Mouse (Mus musculus) brain, embryonic 18.5 days (tissue): ENCODE results near the gene Pcgf5.
A peak's percentile ranks its signal among the peaks of the same experiment; 100 is the strongest.

Experiments
- DNase-seq: peaks from one replicate; pipeline ENCODE4 v3.0.0-alpha.2; 2012; ENCODE audit warnings: low read depth, low spot score

The Pcgf5 gene

DNA sequence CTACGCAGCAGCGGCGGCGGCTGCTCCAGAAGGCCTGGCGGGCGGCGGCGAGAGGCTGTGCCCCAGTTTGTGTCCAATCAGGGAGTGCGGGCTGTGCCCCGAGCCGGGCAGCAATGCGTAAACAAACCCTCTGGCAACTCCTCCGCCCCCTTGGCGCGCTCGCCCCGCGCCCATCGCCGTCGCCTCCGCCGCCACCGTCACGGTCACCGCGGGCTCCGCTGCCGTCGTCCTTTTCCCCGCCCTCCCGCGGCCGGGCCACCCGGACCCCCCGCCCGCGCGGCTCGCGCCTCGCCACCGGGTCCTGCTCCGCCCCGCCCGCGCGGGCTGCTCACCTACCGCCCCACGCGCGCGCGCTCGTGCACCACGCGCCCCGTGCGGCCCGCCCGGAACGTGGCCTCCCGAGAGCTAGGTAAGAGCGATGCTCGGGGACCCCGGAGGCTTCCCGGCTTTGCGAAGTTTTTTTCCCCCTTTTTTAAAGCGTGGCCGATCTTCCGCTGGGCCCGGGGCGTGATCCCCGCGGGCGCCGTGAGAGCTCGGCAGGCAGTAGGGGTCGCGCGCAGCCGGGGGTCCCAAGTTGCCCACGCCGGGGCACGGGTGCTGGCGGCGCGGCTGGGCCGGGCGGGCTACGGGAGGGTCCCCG is at the start of gene Pcgf5:
Pcgf5 (plus strand) TSS at position 149 of the 640 bp plus-strand sequence.
- peak; percentile 1 for DNase-seq

DNA sequence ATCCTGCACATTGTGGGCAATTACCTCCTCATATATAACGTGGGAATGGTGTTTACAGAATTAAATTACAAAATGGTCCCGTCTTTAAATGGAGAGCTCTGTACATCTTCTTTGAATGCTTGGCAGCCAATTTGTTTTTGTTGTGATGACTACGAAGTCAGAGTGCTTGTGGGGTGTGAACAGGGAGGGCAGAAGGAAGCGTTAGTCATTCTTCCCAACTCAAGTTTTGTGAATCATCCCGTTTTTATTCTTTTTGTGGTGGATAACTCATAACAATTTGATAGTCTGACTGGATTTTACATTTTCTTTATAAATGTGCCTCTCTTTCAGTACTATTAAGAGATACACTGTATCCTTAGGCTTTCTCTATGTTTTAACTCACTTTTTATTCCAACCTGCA is 42.6 kb upstream of the Pcgf5 start:
- DNase-seq: no peak

DNA sequence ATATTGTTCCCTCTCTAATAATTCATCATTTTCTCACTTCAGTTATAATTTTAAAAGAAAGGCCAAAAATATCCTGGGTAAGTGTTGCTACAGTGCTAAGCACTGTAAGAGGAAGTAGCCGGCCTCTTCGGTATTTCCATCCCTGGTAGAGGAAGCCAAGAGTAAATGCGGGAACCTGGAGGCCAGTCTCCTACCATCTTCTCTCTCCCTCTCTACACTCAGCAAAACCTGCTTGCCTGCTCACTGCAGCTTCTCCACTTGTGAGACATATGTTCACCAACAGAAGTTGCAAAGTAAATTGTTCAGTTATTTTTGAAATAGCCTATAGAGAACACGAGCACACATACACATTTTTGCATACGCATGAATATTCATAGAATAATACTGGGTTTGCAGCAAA is 34.1 kb upstream of the Pcgf5 start:
- DNase-seq: no peak

- DNase-seq: no peak
These were observed 28.4 kb upstream of the Pcgf5 start for GRCm38 (mm10) chr19:36319735-36320134.

GRCm38 (mm10) chr19:36321066-36321465 is 27.0 kb upstream of the Pcgf5 start:
- no peak for DNase-seq

- no peak for DNase-seq
These were observed 24.8 kb upstream of the Pcgf5 start for GRCm38 (mm10) chr19:36323326-36323725.

DNA sequence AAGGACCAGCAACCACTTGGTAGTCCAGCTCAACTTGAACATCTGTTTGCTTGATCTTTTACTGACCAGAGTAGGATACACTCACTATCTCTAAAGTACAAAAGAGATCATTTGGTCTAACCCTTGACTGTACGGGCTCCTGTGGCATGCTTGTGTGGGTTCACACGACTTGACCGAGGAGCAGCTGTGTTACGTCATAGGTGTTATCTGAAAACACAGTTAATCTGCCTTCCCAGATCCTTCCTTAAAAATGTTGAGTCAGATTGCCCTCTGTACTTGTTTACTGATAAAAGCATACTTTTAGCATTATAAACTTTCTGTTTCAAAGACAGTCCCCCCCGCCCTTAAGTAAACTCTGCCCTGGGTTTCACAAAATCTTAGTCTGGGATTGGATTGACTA is 19.4 kb upstream of the Pcgf5 start:
- DNase-seq: no peak

DNA sequence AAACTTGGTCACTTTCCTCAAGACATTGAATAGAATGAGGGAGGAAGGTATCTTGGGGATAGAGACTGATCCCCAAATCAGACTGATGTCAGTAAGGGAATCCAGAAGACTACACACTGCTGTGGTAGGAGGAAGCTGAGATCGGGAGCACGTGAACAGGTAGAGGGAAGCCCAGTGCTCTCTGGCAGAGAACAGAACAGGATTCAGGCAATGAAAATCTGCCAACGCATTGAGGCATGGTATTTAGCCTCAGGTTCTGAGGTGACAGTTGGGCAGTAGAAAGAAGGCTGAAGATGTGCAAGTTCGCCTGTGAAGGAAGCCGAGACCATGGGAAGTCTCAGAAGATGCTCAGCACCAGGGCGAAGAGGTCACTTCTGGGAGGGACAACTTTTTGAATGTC is 733 bp upstream of the Pcgf5 start:
- DNase-seq: no peak

DNA sequence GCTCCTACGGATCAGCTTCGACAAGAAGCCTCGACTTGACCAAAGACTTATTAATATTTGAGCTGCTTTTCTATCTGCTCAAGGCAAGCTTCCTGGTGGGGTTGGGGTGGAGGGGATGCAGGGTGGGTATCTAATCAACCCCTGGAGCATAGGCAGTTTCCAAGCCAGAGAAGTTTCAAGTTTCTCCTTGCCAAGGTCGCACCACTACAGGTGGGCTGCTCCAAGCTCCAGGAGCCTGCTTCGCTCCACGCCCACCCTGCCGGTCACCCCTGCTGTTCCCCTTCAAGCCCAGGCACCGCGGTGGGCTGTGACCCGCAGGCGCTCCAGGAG is 313 bp upstream of the Pcgf5 start:
- no peak for DNase-seq

DNA sequence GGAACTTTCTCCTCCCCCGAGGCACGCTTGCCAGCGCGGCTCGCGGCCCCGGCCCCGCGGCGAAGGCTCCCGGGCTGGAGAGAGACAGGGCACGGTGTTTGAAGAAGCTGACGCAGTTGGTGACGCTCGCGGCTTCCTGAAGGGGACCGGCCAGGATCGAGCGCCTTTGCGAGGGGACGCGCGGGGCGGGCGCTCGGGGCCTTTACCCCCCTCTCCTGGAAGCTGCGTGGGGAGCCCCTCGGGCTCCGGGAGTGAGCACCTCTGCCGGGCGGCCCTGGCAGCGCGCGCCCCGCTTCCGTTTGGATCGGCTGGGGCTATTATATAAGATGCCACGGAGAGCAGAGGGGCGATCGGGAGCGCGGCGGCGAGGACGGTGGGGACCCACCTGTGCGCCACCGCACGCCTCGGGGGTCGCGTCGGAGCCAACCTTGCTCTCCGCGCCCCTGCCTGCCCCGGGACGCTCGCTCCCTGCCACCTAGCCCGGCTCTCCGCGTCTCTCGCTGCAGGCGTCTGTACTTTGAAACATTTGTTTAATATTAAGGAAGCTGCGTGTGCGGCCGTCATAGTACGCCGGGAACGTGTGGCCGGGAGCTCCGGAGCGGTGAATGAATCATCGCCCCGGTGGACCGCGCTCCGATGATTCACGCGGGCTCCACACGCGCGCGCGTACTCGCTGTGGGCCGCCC is 835 bp downstream of the Pcgf5 start:
- DNase-seq: peak; percentile 4

DNA sequence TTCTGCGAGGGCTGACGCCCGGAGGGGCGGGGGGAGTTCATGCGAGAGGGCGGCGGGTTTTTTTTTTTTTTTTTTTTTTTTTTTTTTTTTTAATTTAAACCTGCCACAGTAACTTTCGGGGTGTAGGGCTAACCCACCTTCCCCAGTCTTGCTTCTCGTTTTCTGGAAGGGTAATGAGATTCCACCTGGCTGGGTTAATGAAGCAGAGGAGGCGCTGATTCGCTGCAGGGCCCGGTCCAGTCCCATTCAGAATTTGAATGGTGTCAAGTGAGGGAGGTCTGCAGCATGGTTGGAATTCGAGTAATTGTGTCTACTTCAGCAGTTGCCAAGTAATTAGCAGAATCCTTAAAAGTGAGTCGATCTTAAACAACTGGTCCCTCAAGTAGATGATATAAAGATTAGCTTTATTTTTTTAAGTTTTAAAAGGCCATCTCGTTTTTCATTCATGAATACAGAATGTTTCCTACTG is 1.4 kb downstream of the Pcgf5 start:
- DNase-seq: no peak

GRCm38 (mm10) chr19:36350181-36350580 is 2.1 kb downstream of the Pcgf5 start:
- DNase-seq: no peak

GRCm38 (mm10) chr19:36350870-36351269 is 2.8 kb downstream of the Pcgf5 start:
- DNase-seq: no peak

- no peak for DNase-seq
These were observed 14.4 kb downstream of the Pcgf5 start for GRCm38 (mm10) chr19:36362541-36362940.

DNA sequence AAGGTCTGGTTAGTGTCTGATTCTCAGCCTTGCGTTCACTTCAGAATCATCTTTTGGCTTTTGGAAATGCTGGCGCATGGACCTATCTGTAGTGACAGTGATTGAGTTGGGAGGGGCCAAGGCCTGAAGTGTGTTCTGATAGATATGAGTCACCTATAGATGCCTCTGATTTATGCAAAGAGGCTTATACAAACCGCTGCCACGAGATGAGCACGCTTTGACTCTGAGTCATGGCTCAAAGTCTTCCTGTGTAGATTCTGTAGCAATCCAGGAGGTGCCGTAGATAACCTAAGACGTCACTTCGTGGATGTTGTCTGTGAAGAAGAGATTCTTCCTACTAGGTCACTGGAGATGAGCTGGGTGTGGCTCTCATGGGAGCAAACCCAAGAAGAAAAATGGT is 16.6 kb downstream of the Pcgf5 start:
- no peak for DNase-seq

DNA sequence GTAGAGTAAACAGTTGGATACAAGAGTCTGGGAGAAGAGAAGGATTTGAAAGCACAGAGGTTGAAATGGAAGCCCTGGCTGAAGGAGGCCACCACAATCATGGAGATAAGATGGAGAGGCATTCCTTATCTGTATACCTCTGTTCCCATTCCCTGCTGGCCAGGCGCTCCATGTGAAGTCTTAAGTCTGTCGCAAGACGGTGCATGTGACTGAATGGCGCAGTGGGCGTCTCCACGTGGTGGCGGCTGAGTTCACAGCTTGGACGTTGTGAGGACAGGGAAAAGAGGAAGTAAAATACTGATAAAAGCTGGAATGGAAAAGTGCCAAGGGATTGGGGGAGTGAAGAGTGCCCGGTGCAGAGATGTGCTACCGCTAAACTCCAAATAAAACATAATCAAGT is 23.4 kb downstream of the Pcgf5 start:
- DNase-seq: no peak

DNA sequence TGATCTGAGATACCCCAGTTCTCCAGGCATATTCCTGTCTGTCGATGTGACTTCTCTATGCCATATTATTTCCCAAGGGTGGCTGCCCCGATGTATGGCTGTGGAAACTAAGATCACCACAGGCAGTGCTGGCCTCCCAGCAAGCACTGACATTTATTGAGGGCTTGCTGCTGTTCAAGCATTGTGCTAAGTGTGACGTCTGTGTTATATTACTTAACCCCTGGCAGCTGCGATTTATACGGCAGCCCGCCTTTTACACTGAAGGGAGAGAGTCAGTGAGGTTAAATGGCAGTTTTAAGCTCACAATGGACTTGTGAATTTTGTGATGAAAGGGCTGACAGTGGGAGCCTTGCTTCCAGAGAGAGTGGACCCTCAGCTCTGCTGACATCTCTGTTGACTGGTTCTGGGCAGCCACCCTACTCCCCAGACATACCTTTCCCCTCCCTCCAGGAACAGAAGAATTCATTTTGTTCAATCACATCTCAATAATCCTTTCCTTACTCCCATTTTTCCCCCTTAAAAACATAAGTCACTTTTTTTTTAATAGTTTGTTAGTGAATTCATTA is 25.0 kb downstream of the Pcgf5 start:
- no peak for DNase-seq

GRCm38 (mm10) chr19:36375200-36375783 is 27.2 kb downstream of the Pcgf5 start:
- DNase-seq: no peak

DNA sequence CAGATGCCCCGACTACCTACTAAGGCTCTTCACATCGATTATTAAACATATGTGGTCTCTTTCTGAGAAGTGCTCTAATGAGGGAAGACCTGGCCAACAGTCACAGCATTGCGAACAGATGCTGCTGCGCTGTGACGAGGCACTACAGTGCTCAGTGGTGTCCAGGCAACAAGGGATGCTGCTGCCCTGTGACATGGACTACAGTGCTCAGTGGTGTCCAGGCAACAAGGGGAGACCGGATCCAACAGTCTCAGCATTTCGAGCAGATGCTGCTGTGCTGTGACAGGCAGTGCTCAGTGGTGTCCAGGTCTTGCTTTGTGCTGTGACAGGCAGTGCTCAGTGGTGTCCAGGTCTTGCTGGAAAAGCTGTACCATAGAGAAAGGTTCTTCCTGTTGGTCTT is 29.6 kb downstream of the Pcgf5 start:
- DNase-seq: no peak

DNA sequence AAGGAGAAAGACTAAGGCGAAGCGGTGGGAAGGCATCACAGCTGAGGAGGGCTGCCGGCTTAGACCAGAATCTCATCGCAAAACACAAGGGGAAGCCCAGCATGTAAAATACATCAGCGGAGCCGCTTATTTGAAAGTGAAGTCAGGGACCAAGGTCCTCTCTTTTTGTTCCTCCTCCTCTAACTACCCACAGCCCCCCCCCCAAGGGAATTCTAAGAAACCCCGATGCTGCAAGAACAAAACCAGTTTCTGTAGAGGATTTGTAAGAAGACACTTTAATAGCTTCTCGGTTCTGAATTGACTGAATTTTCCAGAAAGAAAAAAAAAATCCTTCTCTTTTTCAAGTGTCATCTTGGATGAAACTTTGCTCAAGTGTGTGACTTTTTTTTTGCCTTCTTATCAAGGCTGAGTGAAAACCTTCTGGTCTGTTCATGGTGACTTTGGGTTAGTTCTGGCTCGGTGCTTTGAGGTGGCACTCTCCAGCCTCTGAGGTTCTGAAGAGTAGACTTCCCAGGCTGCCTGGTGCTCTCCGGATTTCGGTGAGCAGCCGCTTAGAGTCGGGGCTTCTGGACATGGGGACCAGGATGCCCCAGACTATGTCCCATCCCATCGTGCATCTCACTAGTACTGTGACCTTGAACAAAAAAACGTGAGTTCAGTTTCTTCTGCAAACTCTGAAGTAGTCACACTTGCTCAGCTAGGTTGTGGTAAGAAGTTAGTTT is 30.6 kb downstream of the Pcgf5 start:
- no peak for DNase-seq

GRCm38 (mm10) chr19:36382901-36383300 is 34.8 kb downstream of the Pcgf5 start:
- DNase-seq: no peak

- no peak for DNase-seq
These were observed 35.9 kb downstream of the Pcgf5 start for GRCm38 (mm10) chr19:36383977-36384376.
